Mouse (Mus musculus) kidney, adult 2 months (tissue): Measurements from ENCODE around the gene Col24a1.

ENCODE experiments used
- CTCF ChIP-seq: fragments of 200-500 bp; conservative IDR thresholded peaks from 2 replicates; pipeline ENCODE4 v1.5.1; 2011; ENCODE audit warnings: low read depth, mild to moderate bottlenecking, control low read depth, low read length, moderate library complexity, mixed read lengths; ENCODE audit not compliant: insufficient read depth, insufficient read length
- POLR2A ChIP-seq: fragments of 200-500 bp; IDR thresholded peaks from one replicate; pipeline ENCODE4 v1.6.1; 2011; ENCODE audit warnings: low read depth, low read length, control low read depth

DNA sequence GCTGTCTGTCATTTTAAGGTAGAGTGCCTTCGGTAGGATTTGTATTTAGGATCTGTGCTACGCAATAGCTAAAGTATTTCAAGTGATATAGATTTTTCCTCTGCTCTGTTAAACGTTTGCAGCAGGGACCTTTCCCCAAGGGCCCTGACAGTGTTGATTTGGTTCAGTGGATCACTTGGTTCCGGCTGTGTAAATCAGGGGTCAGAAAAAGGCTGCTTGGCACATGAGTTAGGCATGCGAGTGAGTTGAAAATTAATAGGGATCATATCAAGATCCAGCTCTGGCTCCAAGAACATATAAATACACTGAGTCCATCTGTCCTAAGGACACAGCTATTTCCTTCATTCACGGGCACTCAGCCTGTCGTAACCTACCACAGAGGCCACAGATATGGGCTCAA is 146.1 kb downstream of the Col24a1 start:
- TF ChIP-seq POLR2A, result no peak
- no peak for TF ChIP-seq CTCF
